Mouse (Mus musculus) hematopoietic stem cell, adult 5-6 weeks (primary cell): Measurements from ENCODE around the gene Cd5. TPM values are rescaled to one million over a fixed set of nuclear protein-coding genes. Genes with fewer than 3 reads are reported as not detected.

Experiments
- ATAC-seq, 2 experiments: fragments of 125-278 bp in 1 of 2; replicated peaks in 1 of 2; 2 replicates each; pipeline ENCODE4 v1.8.0; 2016 to 2017; ENCODE audit warnings: inconsistent platforms in 2 of 2, mild to moderate bottlenecking in 2 of 2, moderate number of reproducible peaks in 2 of 2, low read depth in 1 of 2, moderate TSS enrichment in 1 of 2; ENCODE audit not compliant: low FRiP score in 2 of 2, poor library complexity in 2 of 2, severe bottlenecking in 2 of 2, insufficient read depth in 1 of 2, low TSS enrichment in 1 of 2
- total RNA-seq: library from RNA; stranded (forward); fragments of 172-1452, 232-1000 nt; gene quantifications from 2 replicates; pipeline ENCODE4 v1.2.3, GENCODE M21; 2017

The Cd5 gene
- total RNA-seq, 1 experiment from 2014 or later = 4.5 TPM

DNA sequence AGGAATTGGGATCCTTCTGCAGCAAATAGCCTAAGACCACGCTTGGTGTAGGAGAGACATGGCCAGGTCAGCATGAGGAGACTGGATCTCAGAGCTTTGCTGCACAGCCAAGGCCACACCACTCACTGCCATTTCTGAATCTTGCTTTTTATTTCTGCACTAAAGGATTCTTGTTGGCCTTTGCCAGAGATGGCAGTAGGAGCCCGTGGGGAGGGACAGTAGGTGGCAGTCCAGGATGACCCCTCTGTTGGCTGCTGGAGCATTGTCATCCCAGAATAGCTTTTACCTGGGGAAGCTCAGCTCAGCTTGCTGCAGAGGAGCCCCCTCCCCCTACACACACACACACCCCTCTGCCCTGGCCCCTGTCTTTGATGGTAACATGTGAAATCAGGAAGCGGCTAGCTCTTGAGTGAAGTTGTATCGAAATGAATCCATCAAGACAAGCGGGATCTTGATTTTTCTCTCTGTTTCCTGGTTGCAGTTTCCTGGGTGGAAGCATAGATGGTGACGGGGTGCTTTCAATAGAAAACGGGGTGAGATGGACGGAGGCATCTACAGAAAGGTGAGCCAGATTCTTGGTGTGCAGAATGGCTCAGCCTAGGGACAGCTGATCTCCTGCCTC lies 23.1 kb upstream of the Cd5 start:
- no peak for ATAC-seq

DNA sequence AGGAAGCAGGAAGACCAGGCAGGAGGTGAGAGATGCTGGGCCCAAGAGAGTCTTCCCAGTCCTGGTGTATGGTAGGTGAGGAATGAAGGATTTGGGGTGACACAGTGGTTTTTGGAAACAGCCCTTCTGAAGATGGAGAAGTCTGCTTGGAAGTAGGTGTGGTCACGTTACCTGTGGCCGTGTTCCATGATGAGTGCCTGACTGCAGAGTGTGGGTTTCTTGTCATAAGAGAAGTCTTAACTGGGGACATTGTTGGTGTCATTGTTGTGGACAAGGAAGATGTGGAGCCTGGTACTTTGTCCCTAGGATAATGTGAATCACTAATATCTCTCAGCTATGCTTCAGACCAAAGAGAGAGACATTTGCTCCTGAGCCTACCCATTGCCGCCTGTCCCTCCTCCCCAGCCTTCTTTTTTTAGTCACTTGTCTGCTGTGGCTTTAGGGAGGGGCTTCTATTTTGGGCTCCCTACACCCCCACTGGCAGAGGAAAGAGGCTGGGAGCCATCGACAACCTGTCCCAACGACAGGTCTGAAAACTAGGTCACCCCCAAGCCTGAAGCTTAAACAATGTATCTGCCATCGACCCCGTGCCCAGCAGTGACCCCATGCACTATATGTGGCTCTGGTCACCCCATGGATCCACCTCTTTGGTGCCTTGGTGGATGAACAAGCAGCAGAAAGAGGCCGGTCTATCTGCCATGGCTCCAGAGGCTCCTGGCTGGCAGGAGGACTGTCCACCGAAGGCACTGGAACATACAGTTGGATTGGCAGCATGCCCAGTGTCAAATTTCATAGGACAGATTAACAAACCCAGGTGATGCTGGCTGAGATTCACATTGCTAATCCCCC lies 21.4 kb upstream of the Cd5 start:
- no peak for ATAC-seq

DNA sequence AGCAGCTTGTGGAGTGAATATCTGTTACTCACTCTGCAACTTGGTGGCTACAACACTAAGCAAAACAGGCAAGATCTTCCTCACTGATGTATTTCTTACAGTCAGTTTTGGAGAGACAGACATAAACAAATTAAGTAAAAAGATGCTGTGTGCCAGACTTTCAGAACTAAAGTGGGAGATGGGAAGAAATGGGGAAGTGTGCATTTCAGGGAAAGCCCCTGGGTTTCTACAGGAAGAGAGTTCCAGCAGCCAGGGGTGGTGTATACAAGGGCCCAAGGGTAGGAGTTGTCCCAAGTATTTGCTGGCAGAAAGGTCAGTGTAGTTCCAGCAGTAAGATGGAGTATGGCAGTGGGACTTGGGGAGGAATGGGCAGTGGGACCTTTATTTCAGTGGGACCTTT lies 20.7 kb upstream of the Cd5 start:
- no peak for ATAC-seq

DNA sequence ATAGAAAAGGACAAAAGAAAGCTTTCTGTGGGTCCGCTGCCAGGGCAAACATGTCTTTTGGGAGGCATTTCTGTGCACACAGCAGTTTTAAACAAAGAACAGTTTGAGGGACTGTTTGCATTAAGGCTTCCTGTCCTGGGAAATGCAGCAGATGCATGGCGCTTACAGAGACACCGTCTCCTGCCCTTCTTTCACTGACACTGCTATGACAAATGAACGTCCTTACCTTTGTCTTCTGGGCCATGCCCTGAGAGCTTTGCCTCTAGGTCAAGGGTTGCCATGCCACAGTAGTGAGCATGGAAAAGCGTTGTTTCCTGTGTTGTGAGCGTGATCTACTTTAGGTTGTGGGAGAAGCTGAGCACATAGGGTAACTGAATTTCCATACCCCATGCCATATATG lies 19.9 kb upstream of the Cd5 start:
- no peak for ATAC-seq

DNA sequence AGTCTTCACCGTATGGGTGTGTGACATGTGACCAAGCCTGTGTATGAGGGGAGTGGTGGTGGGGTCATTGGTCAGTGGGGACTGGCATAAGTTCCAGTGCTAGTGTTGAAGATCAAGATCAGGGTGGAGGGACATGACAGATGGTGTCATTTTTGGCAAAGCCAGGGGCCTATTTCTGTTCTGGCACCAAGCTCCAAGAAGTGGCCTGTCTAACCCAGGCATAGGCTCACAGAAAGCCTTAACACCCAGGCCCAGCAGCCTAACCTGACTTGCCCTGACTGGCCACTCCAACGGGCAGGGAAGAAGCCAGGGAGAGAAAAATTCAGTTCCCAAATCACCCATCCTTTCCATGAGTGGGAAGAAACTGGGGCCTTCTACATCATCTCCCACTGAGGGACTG lies 18.7 kb upstream of the Cd5 start:
- ATAC-seq = no peak

DNA sequence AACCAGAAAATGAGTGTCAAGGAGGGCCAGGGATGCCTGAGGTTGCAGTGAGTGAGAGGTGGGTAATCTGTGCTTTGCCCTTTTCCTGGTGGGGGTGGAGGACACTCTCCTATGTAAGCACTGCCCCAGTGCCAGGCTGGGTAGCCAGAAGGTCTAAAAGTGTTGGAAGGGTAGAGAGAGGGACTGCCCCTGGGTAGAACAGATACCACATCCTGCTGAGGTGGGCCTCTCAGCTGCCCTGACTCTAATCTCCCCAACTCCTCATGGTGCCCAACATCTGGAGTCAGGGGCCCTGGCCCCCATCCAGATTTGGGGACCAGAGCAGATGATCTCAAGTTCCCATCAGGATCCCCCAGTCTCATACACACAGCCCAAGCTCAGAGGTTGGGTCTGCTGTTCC lies 18.3 kb upstream of the Cd5 start:
- ATAC-seq = peak in 1 of 2 experiments; percentile 46; a peak in 1 of 4 replicates

DNA sequence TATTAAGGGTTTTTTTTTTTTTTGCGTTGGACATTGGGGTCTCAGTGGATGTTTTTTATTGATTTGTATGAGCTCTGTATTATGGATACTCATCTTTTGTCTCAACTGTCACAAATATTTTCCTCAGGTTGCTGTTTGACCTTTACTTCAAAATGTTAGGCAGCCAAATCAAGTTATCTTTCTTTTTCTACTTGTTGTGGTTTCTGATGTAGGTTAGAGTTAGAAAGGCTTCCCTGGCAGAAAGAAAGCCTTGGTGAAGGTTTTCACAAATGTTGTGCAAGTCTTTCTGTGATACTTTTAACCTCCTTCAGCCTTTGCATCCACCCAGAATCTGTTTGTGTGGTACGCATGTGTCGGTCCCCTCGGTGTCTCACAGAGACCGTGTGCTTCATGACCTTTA lies 13.8 kb upstream of the Cd5 start:
- no peak for ATAC-seq

DNA sequence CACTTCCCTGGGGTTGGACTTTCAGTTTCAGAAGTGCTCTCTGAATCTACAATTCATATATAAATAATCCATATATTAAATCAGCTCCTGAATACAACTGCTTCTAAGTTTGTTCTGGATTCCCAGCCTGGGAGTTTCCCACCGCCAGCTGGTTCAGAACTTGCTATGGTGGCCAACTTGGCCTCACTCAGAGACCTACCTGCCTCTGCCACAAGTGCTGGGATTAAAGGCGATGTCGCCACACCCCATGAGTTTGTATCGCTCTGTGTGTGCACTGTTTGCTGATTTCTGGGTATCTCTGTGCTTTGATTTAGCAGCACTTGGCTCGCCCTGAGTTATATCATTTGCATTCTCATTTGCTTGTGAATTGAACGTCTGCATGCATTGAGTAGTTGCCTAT lies 13.3 kb upstream of the Cd5 start:
- ATAC-seq = no peak

DNA sequence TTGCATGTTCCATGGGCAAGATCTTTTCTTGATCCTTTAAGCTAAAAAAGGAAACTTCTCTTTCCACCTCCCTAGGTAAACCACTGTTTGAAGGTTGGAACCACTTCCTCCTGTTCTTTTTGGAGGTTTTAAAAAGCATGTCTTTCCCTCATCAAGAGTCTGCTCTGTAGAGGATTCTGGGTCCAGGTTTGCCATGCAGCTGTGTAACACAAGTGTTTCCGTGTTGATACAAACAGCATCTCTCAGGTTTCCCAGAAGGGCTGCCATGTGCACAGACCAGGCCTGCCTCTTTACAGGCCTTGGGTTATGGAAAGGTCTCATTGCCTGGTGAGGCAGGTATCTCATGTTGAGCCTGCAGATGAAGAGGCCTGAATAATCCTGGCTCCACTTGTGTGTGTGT lies 12.8 kb upstream of the Cd5 start:
- no peak for ATAC-seq

DNA sequence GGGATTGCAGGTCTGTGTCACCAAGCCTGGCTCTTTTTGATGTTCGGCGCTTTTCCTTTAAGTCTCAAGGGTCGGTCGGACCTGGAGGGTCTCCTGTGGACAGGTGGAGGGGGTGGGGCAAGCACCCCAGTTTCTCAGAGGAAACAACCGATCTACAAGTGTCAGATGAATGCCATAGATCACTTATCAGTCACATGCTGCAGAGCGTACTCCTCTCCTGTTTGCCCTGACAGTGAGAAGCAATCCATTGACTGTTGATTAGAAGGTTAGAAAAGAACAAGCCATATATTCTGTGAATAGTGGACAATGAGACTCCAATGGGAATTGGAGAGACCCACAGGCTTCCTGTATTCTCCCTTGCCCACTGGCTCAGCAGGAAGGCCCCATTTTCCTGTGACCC lies 11.4 kb upstream of the Cd5 start:
- ATAC-seq = no peak

DNA sequence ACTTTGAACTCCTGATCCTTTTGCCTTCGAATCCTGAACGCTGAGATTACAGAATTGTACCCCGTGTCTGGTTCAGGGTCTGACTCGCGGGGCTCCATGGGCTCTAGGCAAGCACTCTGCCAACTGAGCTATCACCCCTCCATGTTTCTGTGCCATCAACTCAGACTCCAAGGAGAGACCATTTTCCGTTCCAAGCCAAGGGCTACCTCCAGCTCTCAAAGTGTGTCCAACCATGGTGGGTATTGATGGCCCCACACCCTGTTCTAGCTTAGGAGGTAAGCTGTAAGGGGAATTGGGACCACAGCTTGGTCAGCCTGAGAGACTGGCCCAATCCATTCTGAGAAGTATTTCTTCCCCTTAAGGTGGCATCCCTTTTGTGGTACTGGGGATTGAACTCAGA lies 10.5 kb upstream of the Cd5 start:
- no peak for ATAC-seq

DNA sequence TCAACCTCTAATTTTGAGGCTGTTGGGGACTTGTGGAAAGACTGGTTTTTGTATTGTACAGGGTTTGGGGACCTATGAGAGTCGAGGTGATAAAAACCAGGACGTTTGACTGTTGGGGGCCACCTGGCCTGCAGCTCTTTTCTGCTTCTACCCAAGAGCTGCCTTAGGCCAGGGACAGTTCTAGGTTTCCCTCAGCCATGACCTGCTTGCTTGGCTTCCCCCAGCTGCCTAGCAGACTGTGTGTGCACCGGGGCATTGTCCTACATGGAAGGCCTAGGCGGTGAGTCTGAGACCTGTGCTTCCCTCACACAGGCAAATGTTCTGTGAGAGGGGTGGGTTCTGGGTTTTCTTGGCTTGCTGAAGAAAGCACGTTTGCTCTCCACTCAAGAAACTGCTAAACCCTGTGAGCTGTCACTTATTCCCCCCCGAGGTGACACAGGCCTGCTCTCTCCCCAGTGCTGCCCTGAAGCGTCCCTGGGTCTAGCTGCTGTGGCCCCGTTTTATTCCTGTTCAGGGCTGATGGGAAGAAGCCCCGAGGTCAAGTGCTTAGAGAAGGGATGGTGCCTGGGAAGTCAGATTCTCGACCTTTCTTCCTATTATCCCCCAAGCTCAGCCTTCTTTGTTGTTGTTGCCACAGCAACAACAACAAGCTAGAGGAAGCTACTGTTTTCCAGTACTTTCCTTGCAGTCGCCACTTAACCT lies 9.8 kb upstream of the Cd5 start:
- ATAC-seq = no peak

DNA sequence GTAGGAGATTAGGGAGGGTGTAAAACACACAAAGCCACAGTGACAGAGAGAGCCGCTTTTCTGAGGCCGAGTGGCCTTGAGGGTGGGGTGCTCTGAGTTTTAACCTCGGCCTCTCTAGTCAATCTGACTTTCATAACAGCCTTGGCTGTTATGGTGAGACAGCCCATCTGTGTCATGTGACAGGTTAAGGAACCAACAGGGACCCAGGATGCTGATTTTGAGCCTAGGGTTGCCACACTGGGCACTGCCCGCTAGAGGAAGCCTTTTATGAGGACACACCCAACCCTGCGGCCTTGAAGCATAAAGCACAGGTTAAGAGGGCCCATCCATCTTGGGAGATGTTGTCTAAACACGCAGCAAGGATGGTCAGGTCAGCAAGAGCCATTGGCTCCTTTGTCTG lies 8.9 kb upstream of the Cd5 start:
- no peak for ATAC-seq

DNA sequence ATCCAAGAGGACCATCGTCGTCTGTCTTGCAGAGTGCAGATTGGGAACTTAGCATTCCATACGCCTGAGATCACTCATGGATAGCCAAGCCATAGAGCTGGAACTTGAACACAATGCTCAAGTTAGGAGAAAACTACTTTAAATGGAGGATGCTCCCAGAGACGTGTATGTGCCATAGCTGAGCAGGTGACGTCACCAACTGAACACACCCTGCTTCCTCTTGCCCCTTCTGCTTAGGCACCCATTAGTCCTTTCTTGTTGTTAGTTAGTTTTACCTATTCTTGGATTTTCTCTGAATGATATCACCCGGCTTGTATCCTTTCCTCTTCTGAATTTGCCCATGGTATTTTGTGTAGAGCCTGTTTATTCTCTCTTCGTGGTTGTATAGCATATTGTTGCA lies 8.4 kb upstream of the Cd5 start:
- ATAC-seq = no peak

DNA sequence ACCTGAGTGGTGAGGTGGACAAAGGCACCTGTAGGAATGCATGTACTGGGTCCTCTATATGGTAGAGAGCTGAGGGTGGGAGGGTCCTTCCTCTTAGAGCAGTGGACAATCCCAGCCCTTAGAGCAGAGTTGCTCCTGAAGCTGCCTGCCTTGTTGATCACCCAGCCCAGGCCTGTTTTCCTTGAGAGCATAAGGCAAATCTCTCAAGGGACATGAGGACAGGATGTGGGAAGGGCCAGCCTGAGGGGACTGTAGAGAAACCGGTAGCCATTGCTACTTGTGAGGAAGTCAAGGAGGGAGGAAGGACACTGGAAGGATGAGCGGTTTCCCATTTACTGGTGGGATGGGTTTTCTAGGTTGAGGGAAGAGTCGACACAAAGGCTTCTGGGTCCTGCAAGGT lies 3.8 kb upstream of the Cd5 start:
- no peak for ATAC-seq

DNA sequence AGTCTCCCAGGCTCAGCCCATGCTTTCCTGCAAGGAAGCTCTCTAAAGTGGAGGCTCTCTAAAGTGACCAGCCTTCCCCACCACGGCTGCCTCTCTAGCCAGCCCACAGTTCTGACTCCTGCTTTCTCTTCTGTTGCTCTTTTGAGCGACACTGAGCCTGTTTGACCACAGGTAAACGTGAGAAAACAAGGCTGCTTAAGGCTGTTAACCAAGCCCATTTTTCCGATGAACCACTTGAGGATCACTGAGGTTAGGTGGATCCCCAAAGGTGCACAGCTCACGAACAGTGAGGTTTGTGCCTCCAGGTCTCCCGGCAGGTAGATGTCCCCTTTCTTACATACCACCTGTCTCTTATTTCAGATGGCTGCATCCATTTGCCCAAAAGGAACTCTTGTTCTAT lies 3.3 kb upstream of the Cd5 start:
- no peak for ATAC-seq

DNA sequence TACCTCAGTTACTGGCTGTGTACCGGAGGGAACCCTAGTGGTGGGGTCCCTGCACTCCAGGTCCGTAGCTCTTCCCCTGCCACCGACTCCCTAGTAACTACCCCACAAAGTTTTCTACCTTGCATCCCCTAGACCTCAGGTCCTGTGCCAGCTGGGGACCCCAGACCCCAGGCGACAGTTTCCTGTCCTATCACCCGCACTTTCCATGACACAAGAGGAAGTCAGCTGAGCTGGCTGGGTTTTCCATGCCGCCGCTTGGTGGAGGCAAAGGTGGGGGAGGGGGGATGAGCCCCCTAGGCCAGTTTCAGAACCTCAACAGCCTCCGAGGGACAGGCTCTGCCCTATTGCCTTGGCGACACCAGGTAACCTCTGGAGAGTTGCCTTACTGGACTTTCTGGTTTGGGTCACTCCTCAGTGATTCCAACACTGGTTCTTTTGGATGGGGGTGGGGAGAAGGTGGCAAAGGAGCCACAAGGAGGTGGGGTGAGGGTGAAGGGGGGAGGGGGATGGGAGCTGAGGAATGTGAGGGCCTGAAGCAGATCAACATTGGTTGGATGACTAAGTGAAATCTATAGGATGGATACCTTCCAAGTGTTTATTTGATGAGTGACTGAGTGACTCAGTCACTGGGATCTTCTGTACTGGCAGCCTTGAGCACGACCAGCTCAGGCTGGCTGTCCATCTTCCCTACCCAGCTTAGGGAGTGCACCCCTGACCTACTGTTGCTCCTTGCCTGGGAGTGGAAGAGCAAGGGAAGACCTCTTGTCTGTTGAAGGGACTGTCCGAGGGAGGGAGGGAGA lies 2.0 kb upstream of the Cd5 start:
- ATAC-seq = peak; percentile 64 to 72

DNA sequence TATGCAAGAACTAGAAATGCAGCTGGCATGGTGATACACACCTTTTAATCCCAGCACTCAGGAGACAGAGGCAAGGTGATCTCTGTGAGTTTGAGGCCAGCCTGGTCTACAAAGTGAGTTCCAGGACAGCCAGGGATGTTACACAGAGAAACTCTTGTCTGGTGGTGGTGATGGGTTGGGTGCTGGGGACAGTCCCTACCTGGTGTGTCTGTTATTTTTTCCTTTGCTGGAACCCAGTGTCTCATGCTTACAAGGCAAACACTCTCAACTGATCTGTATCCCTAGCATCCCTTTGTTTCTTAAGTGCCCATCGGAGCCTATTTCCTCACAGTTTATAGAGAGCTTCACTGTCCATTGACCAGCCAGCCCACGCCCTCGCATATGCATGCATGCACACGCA lies 1.1 kb upstream of the Cd5 start:
- no peak for ATAC-seq
